Mouse (Mus musculus) fat pad, adult 2 months (tissue): ENCODE data around the gene Dio2.

Experiments
- DNase-seq: peaks from one replicate; pipeline ENCODE4 v3.0.0-alpha.2; 2011; ENCODE audit warnings: low read depth, low spot score; ENCODE audit errors: extremely low read depth

The Dio2 gene

DNA sequence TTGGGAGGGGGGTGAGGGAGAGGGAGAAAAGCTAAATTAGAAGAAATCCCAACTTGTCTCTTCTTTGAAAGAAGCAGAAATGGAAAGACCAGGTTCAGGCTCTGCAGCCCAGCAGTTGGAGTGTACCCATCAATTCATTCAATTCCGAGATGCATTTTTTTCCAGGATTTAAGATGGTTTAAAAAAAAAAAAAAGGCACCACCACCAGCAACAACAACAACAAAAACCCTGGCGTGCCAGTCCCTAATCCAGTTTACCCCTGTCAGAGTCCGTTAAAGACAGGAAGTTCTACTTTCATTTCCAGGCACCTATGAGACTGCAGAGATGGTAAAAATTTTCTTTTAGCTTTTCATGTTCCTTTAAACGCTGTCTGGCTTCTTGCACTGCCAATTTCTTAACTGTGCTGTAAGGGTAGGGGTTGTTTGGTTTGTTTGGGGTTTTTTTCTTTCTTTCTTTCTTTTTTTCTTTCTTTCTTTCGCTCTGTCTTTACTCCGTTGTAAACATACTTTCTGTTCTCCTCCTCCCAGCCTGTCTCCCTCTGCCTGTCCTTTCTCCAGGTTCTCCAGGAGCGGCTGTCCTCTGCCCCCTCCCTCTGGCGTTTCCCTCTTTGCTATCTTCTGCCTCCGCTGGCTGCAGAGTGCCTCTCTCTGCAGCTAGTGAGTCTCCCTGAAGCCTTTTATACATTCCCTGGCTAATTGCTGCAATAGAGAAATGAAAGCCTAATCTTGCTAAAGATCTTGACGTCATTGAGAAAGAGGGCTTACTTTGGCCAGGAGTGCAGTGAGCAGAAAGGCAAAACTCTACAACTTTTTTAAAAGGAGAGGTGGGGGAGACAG lies at the start of gene Dio2:
Dio2 (minus strand) TSS at position 51 of the 836 bp plus-strand sequence.
- DNase-seq = no peak

- DNase-seq = no peak
Observed at GRCm38 (mm10) chr12:90781438-90781837, 43.2 kb upstream of the Dio2 start.

DNA sequence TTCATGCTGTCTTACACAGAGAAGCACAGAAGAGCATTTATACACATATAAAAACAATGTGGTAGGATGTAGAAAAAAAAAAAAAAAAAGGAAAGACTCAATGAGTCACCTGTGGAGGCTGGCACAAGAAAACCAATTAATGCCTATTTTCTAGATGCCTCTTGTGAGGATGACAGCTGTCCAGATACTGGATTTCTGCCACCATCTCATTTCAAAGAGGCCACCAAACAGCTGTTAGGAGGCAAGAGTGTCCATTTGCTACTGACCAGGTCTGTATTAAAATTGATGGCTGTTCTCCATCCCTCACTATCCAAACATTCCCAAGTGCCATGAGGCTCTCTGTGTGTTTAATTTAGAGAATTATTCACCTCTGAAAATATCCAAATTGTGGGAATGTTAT lies 6.5 kb upstream of the Dio2 start:
- DNase-seq = no peak

DNA sequence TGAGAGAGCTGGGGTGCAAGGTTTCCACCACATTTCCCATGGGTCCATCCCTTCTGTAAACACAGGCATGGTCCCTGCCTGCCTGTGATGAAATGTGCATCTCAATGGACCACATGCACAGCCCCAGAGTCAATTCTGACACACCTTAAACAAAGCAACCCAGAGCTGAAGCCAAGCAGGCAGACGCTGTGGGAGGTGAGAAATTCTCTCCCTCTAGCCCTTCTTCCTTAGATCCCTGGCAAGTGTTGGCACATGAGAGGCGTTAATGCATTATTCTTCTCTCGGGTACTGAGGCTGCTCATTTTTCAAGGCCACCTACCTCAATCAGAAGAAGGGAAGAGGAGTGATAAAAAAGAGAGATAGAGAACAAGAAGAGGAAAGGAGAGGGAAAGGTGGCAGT lies 5.4 kb upstream of the Dio2 start:
- DNase-seq = no peak

GRCm38 (mm10) chr12:90740468-90740867 lies 2.2 kb upstream of the Dio2 start:
- no peak for DNase-seq

DNA sequence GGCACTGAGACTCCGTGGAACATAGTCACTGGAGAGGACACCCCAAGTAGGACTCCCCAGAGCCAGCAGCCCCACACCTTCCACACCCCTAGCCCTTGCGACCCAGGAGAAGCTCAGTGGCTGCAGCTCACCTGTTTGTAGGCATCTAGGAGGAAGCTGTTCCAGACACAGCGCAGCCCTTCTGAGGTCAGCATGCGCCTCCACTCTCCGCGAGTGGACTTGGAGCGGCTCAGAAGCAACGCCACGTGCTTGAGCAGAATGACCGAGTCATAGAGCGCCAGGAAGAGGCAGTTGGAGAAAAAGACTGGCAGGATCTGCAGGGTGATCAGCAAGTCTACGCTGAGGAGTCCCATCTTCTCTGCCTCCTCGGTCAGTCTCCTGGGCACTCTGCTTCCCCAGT lies 306 bp downstream of the Dio2 start:
- no peak for DNase-seq

DNA sequence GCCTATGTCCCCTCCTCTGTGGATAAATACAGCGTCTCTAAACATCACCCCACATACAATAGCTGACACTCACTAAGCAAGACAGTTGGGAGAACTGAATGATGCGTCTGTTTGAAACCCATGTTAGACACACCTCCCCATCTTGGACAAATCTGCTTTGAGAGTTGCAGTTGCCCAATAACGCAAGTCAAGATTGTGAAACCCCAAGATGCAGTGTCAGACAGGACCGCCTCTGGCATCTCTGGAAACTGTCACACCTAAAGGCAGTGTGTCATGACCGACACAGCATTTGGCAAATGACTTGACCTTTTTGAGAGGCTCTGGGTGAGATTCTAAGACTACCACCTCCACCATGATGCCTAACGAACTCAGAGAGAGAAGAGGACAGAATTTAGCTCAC lies 2.8 kb downstream of the Dio2 start:
- DNase-seq = no peak

DNA sequence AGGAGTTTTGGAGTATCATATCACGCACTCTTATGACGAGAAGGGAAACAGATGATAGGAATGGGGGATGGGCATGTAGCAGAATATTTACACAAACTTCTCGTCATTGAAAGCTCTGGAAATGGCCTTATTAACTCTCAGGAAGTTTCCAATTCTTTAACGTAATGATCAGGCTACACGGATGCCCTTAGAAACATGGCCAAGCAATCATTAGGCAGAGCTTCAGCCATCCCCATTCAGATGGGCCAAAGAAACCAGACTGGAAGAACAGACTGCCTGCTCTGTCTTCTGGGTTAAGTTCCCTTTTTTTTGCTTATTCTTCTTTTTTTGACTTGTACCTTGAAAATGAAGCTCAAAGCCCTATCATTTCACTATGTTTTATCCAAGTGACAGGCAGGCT lies 3.7 kb downstream of the Dio2 start:
- no peak for DNase-seq

GRCm38 (mm10) chr12:90733721-90734120 lies 4.5 kb downstream of the Dio2 start:
- DNase-seq = no peak

DNA sequence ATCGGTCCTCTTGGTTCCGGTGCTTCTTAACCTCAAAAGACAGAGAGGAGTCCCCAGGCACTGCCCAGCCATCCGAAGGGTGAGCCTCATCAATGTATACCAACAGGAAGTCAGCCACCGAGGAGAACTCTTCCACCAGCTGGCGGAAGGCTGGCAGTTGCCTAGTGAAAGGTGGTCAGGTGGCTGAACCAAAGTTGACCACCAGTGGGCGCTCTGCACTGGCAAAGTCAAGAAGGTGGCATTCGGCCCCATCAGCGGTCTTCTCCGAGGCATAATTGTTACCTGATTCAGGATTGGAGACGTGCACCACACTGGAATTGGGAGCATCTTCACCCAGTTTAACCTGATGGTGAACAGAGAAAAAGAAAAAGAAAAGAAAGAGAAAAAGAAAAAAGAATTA lies 8.6 kb downstream of the Dio2 start:
- DNase-seq = no peak

GRCm38 (mm10) chr12:90725107-90725506 lies 13.1 kb downstream of the Dio2 start:
- DNase-seq = no peak

DNA sequence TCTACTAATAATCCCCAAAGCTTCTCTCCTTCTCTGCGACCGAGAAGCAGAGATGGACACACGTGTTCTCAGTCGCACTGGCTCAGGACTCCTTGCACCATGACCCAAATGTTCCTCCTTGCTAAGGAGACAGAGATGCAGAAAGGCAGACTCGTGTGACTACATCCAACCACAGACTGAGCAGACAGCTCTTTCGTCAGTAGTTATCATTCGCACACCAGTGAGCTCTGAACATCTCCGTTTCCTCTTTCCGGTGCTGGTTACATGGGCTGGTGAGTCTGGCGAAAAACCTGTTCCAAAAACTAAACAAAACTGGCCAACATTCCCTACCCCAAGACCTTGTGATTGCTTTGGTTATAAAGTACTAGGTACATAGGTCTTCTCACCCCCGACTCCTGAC lies 13.6 kb downstream of the Dio2 start:
- DNase-seq = no peak

- no peak for DNase-seq
Observed at GRCm38 (mm10) chr12:90694135-90694534, 44.1 kb downstream of the Dio2 start.
